Mouse (Mus musculus) hindbrain, embryonic 15.5 days (tissue): ENCODE data around the gene Eif5a. TPM values are rescaled to one million over a fixed set of nuclear protein-coding genes. Genes with fewer than 3 reads are reported as not detected.
"Not testable (repeated sequence)": the region's sequence is repeated elsewhere in the genome, so short reads cannot be mapped to it uniquely, and the experiment has no call there.

Source experiments
- ATAC-seq: fragments of 200-750 bp; cut with Nextera tagmentation; 2 replicates; pipeline ENCODE4 v1.8.0; 2017; ENCODE audit warnings: low read depth, moderate number of reproducible peaks, moderate TSS enrichment; ENCODE audit not compliant: low FRiP score
- H3K27ac ChIP-seq: fragments of 300-500 bp; sonication (generic); replicated peaks from 2 replicates; pipeline ENCODE4 v1.5.1; 2015; ENCODE audit warnings: mild to moderate bottlenecking, inconsistent platforms
- H3K27me3 ChIP-seq: fragments of 300-500 bp; sonication (generic); 2 replicates; pipeline ENCODE4 v1.6.1; 2015; ENCODE audit warnings: control low read depth, inconsistent platforms
- H3K36me3 ChIP-seq: fragments of 300-500 bp; sonication (generic); 2 replicates; pipeline ENCODE4 v1.6.1; 2015; ENCODE audit warnings: control low read depth, inconsistent platforms
- H3K4me1 ChIP-seq: fragments of 300-500 bp; sonication (generic); replicated peaks from 2 replicates; pipeline ENCODE4 v1.6.1; 2015; ENCODE audit warnings: control low read depth, inconsistent platforms
- H3K4me2 ChIP-seq: fragments of 300-500 bp; sonication (generic); 2 replicates; pipeline ENCODE4 v1.6.1; 2015; ENCODE audit warnings: moderate library complexity, mild to moderate bottlenecking, inconsistent platforms
- H3K4me3 ChIP-seq: fragments of 300-500 bp; sonication (generic); 2 replicates; pipeline ENCODE4 v1.5.1; 2015; ENCODE audit warnings: mild to moderate bottlenecking, inconsistent platforms
- H3K9ac ChIP-seq: fragments of 300-500 bp; sonication (generic); 2 replicates; pipeline ENCODE4 v1.6.1; 2015; ENCODE audit warnings: inconsistent platforms
- H3K9me3 ChIP-seq: fragments of 300-500 bp; sonication (generic); 2 replicates; pipeline ENCODE4 v1.6.1; 2016; ENCODE audit warnings: control low read depth, inconsistent platforms
- WGBS: fragments of 180-500 bp; shearing (Covaris S2); methylation state at CpG from one replicate; pipeline ENCODE4 v1.1.7; 2015; 5-methylcytosine and 5-hydroxymethylcytosine counted together
- polyA plus RNA-seq: library from polyadenylated mRNA; unstranded; fragments of >200 nt; fragmentation: Nextera tagmentation; extraction: Ambion mirVana; gene quantifications from 2 replicates; pipeline ENCODE4 v1.2.1, GENCODE M21; 2015

Eif5a gene
- polyA plus RNA-seq, 1 experiment from 2014 or later = 1,119 TPM

- Histone ChIP-seq H3K9ac (no peak overlapping the region), H3K4me1 (peaks cover 25% of the 10 kb centered on the region), H3K27ac (no peak overlapping the region), H3K36me3 (no peaks in the 10 kb centered on the region), H3K9me3 (no peaks in the 10 kb centered on the region), H3K4me3 (no peak overlapping the region), H3K27me3 (peaks cover 3% of the 10 kb centered on the region), H3K4me2 (no peak overlapping the region)
- 78% methylated on average over 8 of the region's 8 CpGs for WGBS
- ATAC-seq = no peak
Measured at GRCm38 (mm10) chr11:69931769-69932168, 10.0 kb upstream of the Eif5a start.

GRCm38 (mm10) chr11:69930967-69931537, 9.3 kb upstream of the Eif5a start:
- Histone ChIP-seq H3K9ac (no peak overlapping the region), H3K27ac (no peak overlapping the region), H3K27me3 (0 out of 2 replicates have a peak, but pooled peaks cover 2% of the 10 kb centered on the region), H3K36me3 (no peaks in the 10 kb centered on the region), H3K4me2 (no peak overlapping the region), H3K4me1 (peaks cover 18% of the 10 kb centered on the region), H3K4me3 (no peak overlapping the region), H3K9me3 (no peaks in the 10 kb centered on the region)
- ATAC-seq = no peak
- 75% methylated on average over 3 of the region's 3 CpGs for WGBS

- peaks cover 11% of the 10 kb centered on the region for H3K4me1 ChIP-seq
- H3K4me3 ChIP-seq, H3K9me3 ChIP-seq, H3K4me2 ChIP-seq, H3K9ac ChIP-seq, H3K27ac ChIP-seq, H3K36me3 ChIP-seq, ATAC-seq, H3K27me3 ChIP-seq: not testable (repeated sequence)
- WGBS = 87% methylated on average over 8 of the region's 8 CpGs
Measured at GRCm38 (mm10) chr11:69930176-69930575, 8.4 kb upstream of the Eif5a start.

- WGBS = 87% methylated on average over 4 of the region's 4 CpGs
- Histone ChIP-seq H3K9ac (no peak overlapping the region), H3K36me3 (no peaks in the 10 kb centered on the region), H3K27ac (no peak overlapping the region), H3K4me1 (peaks cover 7% of the 10 kb centered on the region), H3K27me3 (no peaks in the 10 kb centered on the region), H3K9me3 (no peaks in the 10 kb centered on the region), H3K4me3 (no peak overlapping the region), H3K4me2 (no peak overlapping the region)
- no peak for ATAC-seq
Measured at GRCm38 (mm10) chr11:69929712-69930111, 8.0 kb upstream of the Eif5a start.

- Histone ChIP-seq H3K9me3 (no peaks in the 10 kb centered on the region), H3K4me2 (no peak overlapping the region), H3K27me3 (no peaks in the 10 kb centered on the region), H3K27ac (no peak overlapping the region), H3K36me3 (no peaks in the 10 kb centered on the region), H3K9ac (no peak overlapping the region), H3K4me3 (no peak overlapping the region), H3K4me1 (peaks cover 5% of the 10 kb centered on the region)
- ATAC-seq = no peak
- 98% methylated on average over 2 of the region's 2 CpGs for WGBS
Measured at GRCm38 (mm10) chr11:69927501-69927900, 5.7 kb upstream of the Eif5a start.

- Histone ChIP-seq H3K27ac (peak overlapping the region; percentile 93; the same call in 1 of the 2 replicates), H3K9ac (no peak overlapping the region), H3K4me2 (peak overlapping the region; percentile 93), H3K27me3 (no peaks in the 10 kb centered on the region), H3K9me3 (no peaks in the 10 kb centered on the region), H3K4me3 (no peak overlapping the region), H3K4me1 (peaks cover 28% of the 10 kb centered on the region), H3K36me3 (peaks cover 12% of the 10 kb centered on the region)
- no peak for ATAC-seq
- WGBS = 69% methylated on average over 3 of the region's 3 CpGs
Measured at GRCm38 (mm10) chr11:69922796-69923195, 1.0 kb upstream of the Eif5a start.

- H3K9me3 ChIP-seq = no peaks in the 10 kb centered on the region
- no peaks in the 10 kb centered on the region for H3K27me3 ChIP-seq
- peak overlapping the region; percentile 93 for H3K27ac ChIP-seq
- H3K4me1 ChIP-seq = peaks cover 28% of the 10 kb centered on the region
- H3K9ac ChIP-seq = peak overlapping the region; percentile 49
- H3K4me3 ChIP-seq = peak overlapping the region; percentile 91
- peaks cover 19% of the 10 kb centered on the region for H3K36me3 ChIP-seq
- peak overlapping the region; percentile 93 for H3K4me2 ChIP-seq
- no peak for ATAC-seq
- 2% methylated on average over 12 of the region's 12 CpGs for WGBS
Measured at GRCm38 (mm10) chr11:69922012-69922756, 426 bp upstream of the Eif5a start.

GRCm38 (mm10) chr11:69920266-69921031, 1.3 kb downstream of the Eif5a start:
- H3K9me3 ChIP-seq = no peaks in the 10 kb centered on the region
- peak overlapping the region; percentile 87 for H3K9ac ChIP-seq
- peak overlapping the region; percentile 93 for H3K4me2 ChIP-seq
- peaks cover 35% of the 10 kb centered on the region for H3K36me3 ChIP-seq
- peaks cover 33% of the 10 kb centered on the region for H3K4me1 ChIP-seq
- H3K27ac ChIP-seq = peak overlapping the region; percentile 95
- H3K27me3 ChIP-seq = no peaks in the 10 kb centered on the region
- H3K4me3 ChIP-seq = peak overlapping the region; percentile 91
- WGBS = under 1% methylated on average over 49 of the region's 65 CpGs
- peak; percentile 25 for ATAC-seq

GRCm38 (mm10) chr11:69919661-69920265, 2.0 kb downstream of the Eif5a start:
- Histone ChIP-seq H3K36me3 (peaks cover 41% of the 10 kb centered on the region), H3K27ac (peak overlapping the region; percentile 95), H3K4me2 (peak overlapping the region; percentile 93), H3K9ac (peak overlapping the region; percentile 87), H3K4me1 (peaks cover 40% of the 10 kb centered on the region), H3K27me3 (no peaks in the 10 kb centered on the region), H3K4me3 (peak overlapping the region; percentile 91), H3K9me3 (no peaks in the 10 kb centered on the region)
- ATAC-seq = no peak
- WGBS = 2% methylated on average over 17 of the region's 17 CpGs

- no peak for ATAC-seq
- 83% methylated on average over 9 of the region's 9 CpGs for WGBS
- Histone ChIP-seq H3K9me3 (no peaks in the 10 kb centered on the region), H3K36me3 (peaks cover 41% of the 10 kb centered on the region), H3K27me3 (no peaks in the 10 kb centered on the region), H3K27ac (no peak overlapping the region), H3K9ac (no peak overlapping the region), H3K4me2 (peak overlapping the region; percentile 93), H3K4me3 (peak overlapping the region; percentile 91), H3K4me1 (peaks cover 46% of the 10 kb centered on the region)
Measured at GRCm38 (mm10) chr11:69919053-69919452, 2.7 kb downstream of the Eif5a start.

GRCm38 (mm10) chr11:69918118-69918517, 3.6 kb downstream of the Eif5a start:
- ATAC-seq = no peak
- Histone ChIP-seq H3K4me1 (peaks cover 52% of the 10 kb centered on the region), H3K27ac (no peak overlapping the region), H3K4me3 (no peak overlapping the region), H3K4me2 (no peak overlapping the region), H3K9me3 (no peaks in the 10 kb centered on the region), H3K36me3 (peaks cover 43% of the 10 kb centered on the region), H3K27me3 (no peaks in the 10 kb centered on the region), H3K9ac (no peak overlapping the region)
- WGBS = 91% methylated on average over 5 of the region's 5 CpGs
